Mouse (Mus musculus) MEL (cell line): ENCODE results near the gene Ror2.

ENCODE experiments used
- CTCF ChIP-seq, 3 experiments: IDR thresholded peaks in 2 of 3; conservative IDR thresholded peaks in 1 of 3; 2 replicates each; pipeline ENCODE4 v1.5.1; 2011 to 2012; ENCODE audit warnings: low read length in 3 of 3, low read depth in 2 of 3, mild to moderate bottlenecking in 2 of 3, improper control_type of control experiment in 1 of 3, inconsistent platforms in 1 of 3, mixed read lengths in 1 of 3, moderate library complexity in 1 of 3; ENCODE audit not compliant: control insufficient read depth in 1 of 3, insufficient read depth in 1 of 3, poor library complexity in 1 of 3, severe bottlenecking in 1 of 3
- EP300 ChIP-seq, 2 experiments: IDR thresholded peaks; 2 replicates each; pipeline ENCODE4 v1.6.1; 2011; ENCODE audit warnings: improper control_type of control experiment in 2 of 2, low read length in 2 of 2, low read depth in 1 of 2, mild to moderate bottlenecking in 1 of 2
- MAFK ChIP-seq: IDR thresholded peaks from 2 replicates; pipeline ENCODE4 v1.6.1; 2011; ENCODE audit warnings: low read depth, mild to moderate bottlenecking, low read length, improper control_type of control experiment, borderline replicate concordance
- MXI1 ChIP-seq: IDR thresholded peaks from 2 replicates; pipeline ENCODE4 v1.6.1; 2011; ENCODE audit warnings: mild to moderate bottlenecking, low read depth, low read length, improper control_type of control experiment
- POLR2A ChIP-seq, 2 experiments: IDR thresholded peaks; 2 replicates each; pipeline ENCODE4 v1.6.1; 2011 to 2012; ENCODE audit warnings: low read length in 2 of 2, mild to moderate bottlenecking in 2 of 2, control low read depth in 1 of 2, improper control_type of control experiment in 1 of 2, low read depth in 1 of 2, moderate library complexity in 1 of 2; ENCODE audit not compliant: control insufficient read depth in 1 of 2, insufficient read depth in 1 of 2, poor library complexity in 1 of 2
- SIN3A ChIP-seq: IDR thresholded peaks from 2 replicates; pipeline ENCODE4 v1.6.1; 2012; ENCODE audit warnings: low read length, improper control_type of control experiment, inconsistent platforms

DNA sequence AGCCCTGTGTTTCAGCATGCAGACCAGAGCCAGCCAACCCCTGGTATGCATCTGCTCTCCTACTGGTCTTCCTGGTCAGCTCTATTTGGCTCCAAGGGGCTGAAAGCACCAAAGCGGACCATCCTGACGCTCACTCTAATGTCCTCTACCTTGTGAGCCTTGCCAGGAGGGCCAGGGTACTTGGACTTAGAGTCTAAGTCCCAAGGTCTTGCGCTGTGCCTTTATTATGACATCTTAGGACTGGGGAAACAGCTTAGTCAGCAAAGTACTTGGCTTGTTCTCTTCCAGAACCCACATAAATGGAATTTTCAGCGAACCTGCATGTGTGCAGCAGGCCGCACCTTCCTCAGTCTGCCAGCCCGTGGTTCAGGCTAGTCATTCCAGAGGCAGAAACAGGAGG, 93.6 kb downstream of the Ror2 start:
- TF ChIP-seq MXI1 (no peak), CTCF (IDR thresholded peaks at IDR 0.05 in 2 of 3, conservative IDR thresholded peaks at IDR 0.05 in 1 of 3; ENCODE audit: control insufficient read depth in 1 of 3, insufficient read depth in 1 of 3, low read depth in 2 of 3, low read length in 3 of 3, poor library complexity in 1 of 3, severe bottlenecking in 1 of 3) (no peak), MAFK (no peak), SIN3A (no peak), EP300 (IDR thresholded peaks at IDR 0.05; ENCODE audit: low read depth in 1 of 2, low read length in 2 of 2) (no peak), POLR2A (IDR thresholded peaks at IDR 0.05; ENCODE audit: control insufficient read depth in 1 of 2, insufficient read depth in 1 of 2, low read depth in 1 of 2, low read length in 2 of 2, poor library complexity in 1 of 2) (no peak)
